Mouse (Mus musculus) urinary bladder, postnatal 36 days (tissue): ENCODE measurements around the gene Plekho2.

Source experiments
- DNase-seq, 2 experiments: peaks; one replicate each; pipeline ENCODE4 v3.0.0; 2022; ENCODE audit warnings: low spot score in 2 of 2, mixed read lengths in 1 of 2

The Plekho2 gene

GRCm38 (mm10) chr9:65586406-65587269 is 6.8 kb upstream of the Plekho2 start, which contains the start of gene Pif1:
TSS of gene Pif1 (plus strand) at chr9:65587160.
- peak; percentile 71 to 83 for DNase-seq

- peak in 1 of 2 experiments; percentile 28 for DNase-seq
Observed at GRCm38 (mm10) chr9:65583045-65583444, 3.2 kb upstream of the Plekho2 start.

GRCm38 (mm10) chr9:65580401-65581256 is 789 bp upstream of the Plekho2 start:
- peak; percentile 80 to 87 for DNase-seq

GRCm38 (mm10) chr9:65578801-65579249 is 1.0 kb downstream of the Plekho2 start:
- peak in 1 of 2 experiments; percentile 25 for DNase-seq

GRCm38 (mm10) chr9:65577511-65578196 is 2.2 kb downstream of the Plekho2 start:
- DNase-seq = no peak

- peak in 1 of 2 experiments; percentile 65 for DNase-seq
Observed at GRCm38 (mm10) chr9:65576861-65577510, 2.9 kb downstream of the Plekho2 start.

GRCm38 (mm10) chr9:65575393-65576196 is 4.2 kb downstream of the Plekho2 start:
- DNase-seq = no peak

- DNase-seq = no peak
Observed at GRCm38 (mm10) chr9:65574513-65575392, 5.1 kb downstream of the Plekho2 start.

GRCm38 (mm10) chr9:65572837-65573236 is 7.0 kb downstream of the Plekho2 start:
- no peak for DNase-seq

- DNase-seq = peak in 1 of 2 experiments; percentile 67
Observed at GRCm38 (mm10) chr9:65569491-65569971, 10.3 kb downstream of the Plekho2 start.

- no peak for DNase-seq
Observed at GRCm38 (mm10) chr9:65568787-65569186, 11.1 kb downstream of the Plekho2 start.

- DNase-seq = no peak
Observed at GRCm38 (mm10) chr9:65564698-65565097, 15.1 kb downstream of the Plekho2 start.

- DNase-seq = no peak
Observed at GRCm38 (mm10) chr9:65563073-65563472, 16.8 kb downstream of the Plekho2 start.

- DNase-seq = peak in 1 of 2 experiments; percentile 61
Observed at GRCm38 (mm10) chr9:65562081-65562506, 17.7 kb downstream of the Plekho2 start.

GRCm38 (mm10) chr9:65561016-65561415 is 18.8 kb downstream of the Plekho2 start:
- peak in 1 of 2 experiments; percentile 27 for DNase-seq

GRCm38 (mm10) chr9:65558806-65559205 is 21.0 kb downstream of the Plekho2 start:
- no peak for DNase-seq

GRCm38 (mm10) chr9:65556979-65557378 is 22.9 kb downstream of the Plekho2 start:
- DNase-seq = no peak

- no peak for DNase-seq
Observed at GRCm38 (mm10) chr9:65556349-65556748, 23.5 kb downstream of the Plekho2 start.

GRCm38 (mm10) chr9:65555621-65556020 is 24.2 kb downstream of the Plekho2 start:
- no peak for DNase-seq
